Comparison of ENCODE assay signal across 24 mouse cellular contexts in the genomic region with DNA sequence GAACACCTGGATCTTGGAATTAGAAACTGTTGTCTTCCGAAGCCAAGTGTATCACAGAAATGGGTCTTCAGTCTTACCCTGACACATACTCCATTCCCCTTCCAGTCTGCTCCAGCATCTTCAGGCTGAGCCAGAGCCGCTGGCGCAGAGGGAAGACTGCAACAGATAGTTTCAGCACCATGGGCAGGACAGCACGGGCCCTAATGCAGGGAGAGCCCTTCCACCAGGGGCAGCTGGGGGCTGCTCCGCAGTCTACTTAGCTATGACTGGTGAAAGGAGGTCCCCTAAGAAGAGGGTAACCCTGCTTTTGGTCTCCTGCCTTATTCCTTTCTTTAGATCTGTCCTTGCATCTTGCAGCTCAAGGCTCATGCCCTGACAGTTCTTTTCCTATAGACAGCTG. TPM values are rescaled to one million over a fixed set of nuclear protein-coding genes. Genes with fewer than 3 reads are reported as not detected.
DNase-seq lines count a peak whose midpoint lies in the region; ATAC-seq and TF ChIP-seq lines count a peak whose summit lies in the region.
"Had no signal": no experiment of that assay in that cellular context is flagged by ENCODE, and none has a peak within 500 bp of the region (broad histone marks: within the 10 kb centered on the region; RNA-seq: fewer than 3 reads in every experiment).

No protein-coding gene starts in this region.

- no peak overlapping the region for H3K4me3 ChIP-seq in kidney, postnatal 0 days (replicated peaks; ENCODE audit: low read depth, low read length)
- H3K4me3 ChIP-seq in embryonic facial prominence, embryonic 10.5 days = no peak overlapping the region
- H3K4me3 ChIP-seq: intestine, embryonic 15.5 days; left cerebral cortex, adult 2 months; limb, embryonic 13.5 days; midbrain, embryonic 13.5 days had no signal

- peaks cover 19% of the 10 kb centered on the region for H3K27me3 ChIP-seq in kidney, postnatal 0 days (ENCODE audit: insufficient read depth, low read length)
- peaks cover 46% of the 10 kb centered on the region for H3K27me3 ChIP-seq in embryonic facial prominence, embryonic 10.5 days (replicated peaks; ENCODE audit: low read depth, poor library complexity, severe bottlenecking)

- DNase-seq in kidney, postnatal 0 days (ENCODE audit: low spot score) = peak; percentile 18
- DNase-seq in kidney, adult 8-10 months = no peak
- DNase-seq in NIH3T3 (ENCODE audit: low read depth) = peak; percentile 49
- peak; percentile 42 for DNase-seq in embryonic facial prominence, embryonic 10.5 days (ENCODE audit: low spot score)
- DNase-seq in mesoderm, embryonic 11.5 days (ENCODE audit: low read depth, low spot score) = peak; percentile 18
- DNase-seq in testis, postnatal 14 days (ENCODE audit: low spot score) = no peak
- DNase-seq in kidney, postnatal 36 days = no peak
- no peak for DNase-seq in frontal cortex, postnatal 36 days (ENCODE audit: low spot score in 2 of 2)
- DNase-seq: adrenal gland, postnatal 14 days; cerebellum, adult 2 months; gastrocnemius, postnatal 14 days; heart, postnatal 10 days; lung, postnatal 14 days; right cerebral cortex, postnatal 25 days; thymus, postnatal 4 days had no signal

- ATAC-seq in kidney, postnatal 0 days (replicated peaks; ENCODE audit: low FRiP score, low read depth) = no peak
- ATAC-seq: intestine, embryonic 15.5 days; midbrain, embryonic 13.5 days had no signal

- no peaks in the 10 kb centered on the region for H3K4me1 ChIP-seq in kidney, postnatal 0 days (replicated peaks; ENCODE audit: insufficient read depth, low read length)
- peaks cover 12% of the 10 kb centered on the region for H3K4me1 ChIP-seq in embryonic facial prominence, embryonic 10.5 days
- H3K4me1 ChIP-seq: intestine, embryonic 15.5 days had no signal

- no peak overlapping the region for H3K27ac ChIP-seq in kidney, postnatal 0 days
- no peak overlapping the region for H3K27ac ChIP-seq in embryonic facial prominence, embryonic 10.5 days (replicated peaks)
- H3K27ac ChIP-seq: hindbrain, embryonic 14.5 days; intestine, embryonic 15.5 days; left cerebral cortex, adult 2 months; limb, embryonic 13.5 days; liver, embryonic 14.5 days; midbrain, embryonic 13.5 days had no signal

- no peak overlapping the region for H3K4me2 ChIP-seq in kidney, postnatal 0 days (ENCODE audit: low read length)
- H3K4me2 ChIP-seq: hindbrain, embryonic 14.5 days; intestine, embryonic 15.5 days; limb, embryonic 13.5 days; midbrain, embryonic 13.5 days had no signal

- H3K36me3 ChIP-seq in kidney, postnatal 0 days (ENCODE audit: insufficient read depth, low read length) = no peaks in the 10 kb centered on the region
- H3K36me3 ChIP-seq in embryonic facial prominence, embryonic 10.5 days (replicated peaks) = no peaks in the 10 kb centered on the region
- H3K36me3 ChIP-seq: intestine, embryonic 15.5 days; limb, embryonic 13.5 days; midbrain, embryonic 13.5 days had no signal

- WGBS in kidney, postnatal 0 days = 15% methylated on average over 5 of the region's 5 CpGs
- WGBS in embryonic facial prominence, embryonic 10.5 days = 17% methylated on average over 5 of the region's 5 CpGs

- TF ChIP-seq CTCF in kidney, postnatal 0 days (IDR thresholded peaks at IDR 0.05; ENCODE audit: low read depth) = peak; percentile 8; the same call in 1 of the 2 replicates

- no peak overlapping the region for H3K9ac ChIP-seq in kidney, postnatal 0 days (ENCODE audit: low read depth, low read length)
- H3K9ac ChIP-seq: hindbrain, embryonic 14.5 days; intestine, embryonic 15.5 days; limb, embryonic 13.5 days; liver, embryonic 14.5 days; midbrain, embryonic 13.5 days had no signal

- H3K9me3 ChIP-seq in kidney, postnatal 0 days (replicated peaks; ENCODE audit: low read length) = no peaks in the 10 kb centered on the region
- H3K9me3 ChIP-seq in embryonic facial prominence, embryonic 10.5 days = no peaks in the 10 kb centered on the region
- H3K9me3 ChIP-seq: intestine, embryonic 15.5 days; limb, embryonic 13.5 days; midbrain, embryonic 13.5 days had no signal

RNA-seq across cellular contexts. Expression of a gene that starts 1.3 kb away (rescaled TPM):
- polyA plus RNA-seq in kidney, postnatal 0 days (2015; fragmentation: Nextera tagmentation; extraction: Ambion mirVana) = not detected in 2 replicates
- polyA plus RNA-seq in embryonic facial prominence, embryonic 10.5 days (2016; fragmentation: Nextera tagmentation; extraction: Ambion mirVana) = 0.12 TPM in 1 of 2 replicates, not detected in the other
- polyA plus RNA-seq: cerebellum, adult 2 months; frontal cortex, adult 2 months; hindbrain, embryonic 14.5 days; kidney, embryonic 16.5 days; limb, embryonic 13.5 days; liver, embryonic 14.5 days; midbrain, embryonic 13.5 days; testis, adult 2 months had no signal

RNA-seq across cellular contexts. Expression of a gene that starts 22.3 kb away (rescaled TPM):
- polyA plus RNA-seq in kidney, postnatal 0 days (2015; fragmentation: Nextera tagmentation; extraction: Ambion mirVana) = 8.8 and 9.5 TPM in 2 replicates
- polyA plus RNA-seq in embryonic facial prominence, embryonic 10.5 days (2016; fragmentation: Nextera tagmentation; extraction: Ambion mirVana) = 10.2 and 11.3 TPM in 2 replicates

RNA-seq across cellular contexts. Expression of a gene that starts 22.9 kb away (rescaled TPM):
- not detected in 2 replicates for polyA plus RNA-seq in kidney, postnatal 0 days (2015; fragmentation: Nextera tagmentation; extraction: Ambion mirVana)
- 0.08 TPM in 1 of 2 replicates, not detected in the other for polyA plus RNA-seq in embryonic facial prominence, embryonic 10.5 days (2016; fragmentation: Nextera tagmentation; extraction: Ambion mirVana)
- polyA plus RNA-seq: hindbrain, embryonic 14.5 days; intestine, embryonic 15.5 days; kidney, embryonic 16.5 days; limb, embryonic 13.5 days had no signal

RNA-seq across cellular contexts. Expression of a gene that starts 24.5 kb away (rescaled TPM):
- 79.3 and 90.8 TPM in 2 replicates for polyA plus RNA-seq in kidney, postnatal 0 days (2015; fragmentation: Nextera tagmentation; extraction: Ambion mirVana)
- polyA plus RNA-seq in embryonic facial prominence, embryonic 10.5 days (2016; fragmentation: Nextera tagmentation; extraction: Ambion mirVana) = 119 and 127 TPM in 2 replicates

RNA-seq across cellular contexts. Expression of a gene that starts 27.1 kb away (rescaled TPM):
- 330 and 338 TPM in 2 replicates for polyA plus RNA-seq in kidney, postnatal 0 days (2015; fragmentation: Nextera tagmentation; extraction: Ambion mirVana)
- 265 and 287 TPM in 2 replicates for polyA plus RNA-seq in embryonic facial prominence, embryonic 10.5 days (2016; fragmentation: Nextera tagmentation; extraction: Ambion mirVana)

Comparison
In these comparisons a context has a peak if more than half of its experiments do, and no peak if none do; other contexts are left out.
1. DNase-seq: peak in kidney, postnatal 0 days (single experiment), NIH3T3 (single experiment), embryonic facial prominence, embryonic 10.5 days (single experiment) and mesoderm, embryonic 11.5 days (single experiment); none in kidney, adult 8-10 months (0 of 2), testis, postnatal 14 days (single experiment), kidney, postnatal 36 days (0 of 2) and frontal cortex, postnatal 36 days (0 of 2).